Mouse (Mus musculus): ENCODE measurements at regions not wholly inside any gene's neighbourhood (a gene's known extent, or its start where the extent isn't known, plus 50 kb on each side); places are given as distances from the start of the nearest gene placed in this dataset.
A peak's percentile ranks its signal among the peaks of the same experiment; 100 is the strongest.

DNA sequence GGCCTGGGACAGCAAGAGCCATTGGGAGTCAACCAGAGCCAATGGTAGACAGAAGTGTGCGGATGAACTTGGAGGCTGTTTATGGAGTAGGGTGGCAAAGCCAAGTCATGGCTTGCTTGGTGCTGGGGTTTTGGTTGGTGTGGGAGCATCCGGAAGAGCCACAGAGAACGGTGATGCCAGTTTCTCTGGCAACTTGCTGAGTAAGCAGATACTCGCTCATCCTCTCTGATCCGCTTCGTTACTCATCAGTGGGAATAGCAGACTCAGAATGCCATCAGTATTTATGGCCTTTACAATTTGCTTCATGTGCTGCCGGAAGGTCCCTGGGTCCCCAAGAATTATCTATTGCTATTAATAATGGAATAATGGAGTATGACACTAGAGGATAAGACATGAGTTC lies 1202.9 kb upstream of the A1bg start:
- H3K4me1 ChIP-seq (ENCODE audit: control insufficient read depth, insufficient read depth, low read length), result peaks cover 3% of the 10 kb centered on the region
- no peak overlapping the region for H3K4me3 ChIP-seq (ENCODE audit: low read depth, low read length)
- H3K27me3 ChIP-seq (ENCODE audit: control insufficient read depth, insufficient read depth, low read length, poor library complexity, severe bottlenecking), result no peaks in the 10 kb centered on the region
- no peak overlapping the region for H3K27ac ChIP-seq (ENCODE audit: insufficient read depth, low read length)
- H3K9ac ChIP-seq (ENCODE audit: low read depth, poor library complexity, severe bottlenecking), result no peak overlapping the region
- H3K9me3 ChIP-seq (replicated peaks; ENCODE audit: control insufficient read depth, insufficient read depth, low read length, poor library complexity, severe bottlenecking), result no peaks in the 10 kb centered on the region
- no peaks in the 10 kb centered on the region; the same call in 1 of the 2 replicates for H3K36me3 ChIP-seq (ENCODE audit: control insufficient read depth, insufficient read depth, low read length, poor library complexity, severe bottlenecking)
- TF ChIP-seq POLR2A (IDR thresholded peaks at IDR 0.05; ENCODE audit: insufficient read depth, low read length) (no peak), CTCF (IDR thresholded peaks at IDR 0.05; ENCODE audit: low read depth, low read length) (no peak), EP300 (IDR thresholded peaks at IDR 0.05; ENCODE audit: insufficient read depth, low read depth, low read length) (no peak)

DNA sequence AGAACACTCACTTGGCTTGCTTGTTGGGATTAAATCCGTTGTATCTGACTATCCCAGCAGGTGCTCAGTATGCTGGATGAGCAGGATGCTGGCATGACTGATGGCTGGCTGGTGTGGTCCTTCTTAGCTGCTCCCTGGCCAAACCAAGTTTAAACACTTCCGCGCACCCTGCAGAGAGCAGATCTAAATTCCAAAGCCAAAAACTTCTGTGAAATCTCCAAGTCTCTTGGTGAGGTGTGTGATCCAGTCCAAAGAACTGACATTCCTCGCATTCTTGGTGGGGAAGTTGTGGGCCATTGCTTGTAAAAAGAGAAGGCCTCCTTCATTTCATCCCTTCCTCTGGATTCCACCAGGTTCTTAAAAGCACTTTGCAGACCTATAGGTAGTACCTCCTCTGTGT lies 1200.9 kb upstream of the A1bg start:
- peaks cover 4% of the 10 kb centered on the region for H3K4me1 ChIP-seq (ENCODE audit: control insufficient read depth, insufficient read depth, low read length)
- H3K36me3 ChIP-seq (ENCODE audit: control insufficient read depth, insufficient read depth, low read length, poor library complexity, severe bottlenecking), result no peaks in the 10 kb centered on the region; the same call in 1 of the 2 replicates
- TF ChIP-seq EP300 (IDR thresholded peaks at IDR 0.05; ENCODE audit: insufficient read depth, low read depth, low read length) (no peak), POLR2A (IDR thresholded peaks at IDR 0.05; ENCODE audit: insufficient read depth, low read length) (no peak), CTCF (IDR thresholded peaks at IDR 0.05; ENCODE audit: low read depth, low read length) (no peak)
- H3K4me3 ChIP-seq (ENCODE audit: low read depth, low read length), result no peak overlapping the region
- peak overlapping the region; percentile 65 for H3K27ac ChIP-seq (ENCODE audit: insufficient read depth, low read length)
- H3K9ac ChIP-seq (ENCODE audit: low read depth, poor library complexity, severe bottlenecking), result no peak overlapping the region
- no peaks in the 10 kb centered on the region for H3K27me3 ChIP-seq (ENCODE audit: control insufficient read depth, insufficient read depth, low read length, poor library complexity, severe bottlenecking)
- H3K9me3 ChIP-seq (replicated peaks; ENCODE audit: control insufficient read depth, insufficient read depth, low read length, poor library complexity, severe bottlenecking), result no peaks in the 10 kb centered on the region

DNA sequence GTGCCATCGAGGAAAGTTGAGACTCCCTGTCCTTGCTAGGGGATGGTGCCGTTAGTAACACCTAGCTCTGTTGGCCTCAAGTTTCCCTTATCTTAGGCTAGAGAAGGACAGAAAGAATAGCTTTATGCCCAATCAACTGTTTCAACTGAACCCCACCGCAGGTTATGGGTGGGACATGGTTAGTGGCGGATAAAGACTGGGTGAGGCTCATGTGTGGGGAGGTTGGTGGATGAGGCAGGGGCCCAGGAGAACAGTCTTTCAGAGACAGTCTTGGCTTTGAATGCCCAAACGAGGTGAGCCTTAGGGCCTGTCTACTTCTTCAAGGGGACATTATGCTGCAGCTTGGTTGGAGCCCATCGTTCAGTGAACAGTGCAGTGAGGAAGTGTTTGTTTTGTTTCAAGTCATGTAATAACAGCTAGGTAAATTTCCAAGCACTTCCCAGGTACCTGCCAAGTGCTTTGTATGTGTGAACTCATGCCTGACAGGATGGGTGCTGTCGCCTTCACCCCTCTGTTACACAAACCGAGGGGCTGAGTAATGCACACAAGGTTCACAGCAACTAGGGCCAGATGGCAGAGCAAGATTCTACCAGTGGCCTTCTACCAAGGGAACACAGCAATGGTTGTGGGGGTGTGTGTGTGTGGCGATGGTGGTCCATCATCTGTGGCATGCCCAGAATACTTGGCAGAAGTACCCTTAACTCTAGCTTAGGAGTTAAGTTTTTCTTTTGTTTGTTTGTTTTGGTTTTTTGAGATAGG lies 1199.6 kb upstream of the A1bg start:
- Histone ChIP-seq H3K4me3 (ENCODE audit: low read depth, low read length) (no peak overlapping the region), H3K9ac (ENCODE audit: low read depth, poor library complexity, severe bottlenecking) (no peak overlapping the region), H3K27ac (ENCODE audit: insufficient read depth, low read length) (no peak overlapping the region), H3K36me3 (ENCODE audit: control insufficient read depth, insufficient read depth, low read length, poor library complexity, severe bottlenecking) (peaks cover 8% of the 10 kb centered on the region), H3K4me1 (ENCODE audit: control insufficient read depth, insufficient read depth, low read length) (peaks cover 7% of the 10 kb centered on the region), H3K9me3 (replicated peaks; ENCODE audit: control insufficient read depth, insufficient read depth, low read length, poor library complexity, severe bottlenecking) (no peaks in the 10 kb centered on the region), H3K27me3 (ENCODE audit: control insufficient read depth, insufficient read depth, low read length, poor library complexity, severe bottlenecking) (no peaks in the 10 kb centered on the region)
- no peak for TF ChIP-seq EP300 (IDR thresholded peaks at IDR 0.05; ENCODE audit: insufficient read depth, low read depth, low read length)
- no peak for TF ChIP-seq CTCF (IDR thresholded peaks at IDR 0.05; ENCODE audit: low read depth, low read length)
- no peak for TF ChIP-seq POLR2A (IDR thresholded peaks at IDR 0.05; ENCODE audit: insufficient read depth, low read length)

DNA sequence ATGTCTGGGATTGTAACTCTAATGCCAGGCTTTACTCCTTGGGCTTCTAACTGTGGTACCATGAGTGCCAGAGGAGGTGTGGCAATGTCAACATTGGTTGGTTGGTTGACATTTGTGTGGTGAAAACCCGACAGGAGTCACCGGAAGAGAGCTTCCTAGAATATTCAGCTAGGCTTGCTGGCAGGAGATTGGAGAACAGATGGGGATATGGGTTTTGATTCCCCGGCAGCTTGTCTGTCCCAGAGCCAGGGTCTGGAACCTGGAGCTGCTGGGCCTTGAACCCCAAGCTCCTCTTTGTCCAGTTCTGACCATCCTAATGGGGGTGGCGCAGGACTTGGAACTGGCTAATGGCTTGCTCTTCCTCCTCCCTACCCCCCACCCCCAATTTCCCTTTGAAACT lies 1198.9 kb upstream of the A1bg start:
- Histone ChIP-seq H3K9ac (ENCODE audit: low read depth, poor library complexity, severe bottlenecking) (no peak overlapping the region), H3K4me1 (ENCODE audit: control insufficient read depth, insufficient read depth, low read length) (peaks cover 7% of the 10 kb centered on the region), H3K4me3 (ENCODE audit: low read depth, low read length) (no peak overlapping the region), H3K27ac (ENCODE audit: insufficient read depth, low read length) (no peak overlapping the region), H3K36me3 (ENCODE audit: control insufficient read depth, insufficient read depth, low read length, poor library complexity, severe bottlenecking) (peaks cover 8% of the 10 kb centered on the region), H3K9me3 (replicated peaks; ENCODE audit: control insufficient read depth, insufficient read depth, low read length, poor library complexity, severe bottlenecking) (no peaks in the 10 kb centered on the region), H3K27me3 (ENCODE audit: control insufficient read depth, insufficient read depth, low read length, poor library complexity, severe bottlenecking) (no peaks in the 10 kb centered on the region)
- TF ChIP-seq CTCF (IDR thresholded peaks at IDR 0.05; ENCODE audit: low read depth, low read length), result no peak
- TF ChIP-seq POLR2A (IDR thresholded peaks at IDR 0.05; ENCODE audit: insufficient read depth, low read length), result no peak
- TF ChIP-seq EP300 (IDR thresholded peaks at IDR 0.05; ENCODE audit: insufficient read depth, low read depth, low read length), result no peak

DNA sequence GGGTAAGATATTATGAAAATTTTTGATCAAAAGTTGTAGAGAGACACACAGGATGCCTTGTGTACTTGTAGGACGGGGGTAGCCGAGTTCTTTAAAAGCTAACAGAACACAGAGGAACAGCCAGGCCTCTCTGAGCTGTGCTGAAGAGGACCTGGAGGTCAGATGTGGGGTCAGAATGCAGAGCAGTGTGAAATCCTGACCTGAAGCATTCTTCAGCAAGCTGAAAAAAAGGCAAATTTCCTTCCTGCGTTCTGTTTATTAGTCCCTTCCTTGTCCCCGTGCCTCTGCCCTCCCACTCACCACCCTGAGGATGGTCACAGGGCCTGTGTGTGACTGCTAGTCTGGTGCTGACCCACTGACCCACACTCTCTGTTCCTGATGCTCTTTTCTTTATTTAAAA lies 1197.9 kb upstream of the A1bg start:
- no peak overlapping the region for H3K27ac ChIP-seq (ENCODE audit: insufficient read depth, low read length)
- H3K36me3 ChIP-seq (ENCODE audit: control insufficient read depth, insufficient read depth, low read length, poor library complexity, severe bottlenecking), result peaks cover 8% of the 10 kb centered on the region
- peaks cover 7% of the 10 kb centered on the region for H3K4me1 ChIP-seq (ENCODE audit: control insufficient read depth, insufficient read depth, low read length)
- no peak overlapping the region for H3K4me3 ChIP-seq (ENCODE audit: low read depth, low read length)
- no peak overlapping the region for H3K9ac ChIP-seq (ENCODE audit: low read depth, poor library complexity, severe bottlenecking)
- H3K27me3 ChIP-seq (ENCODE audit: control insufficient read depth, insufficient read depth, low read length, poor library complexity, severe bottlenecking), result no peaks in the 10 kb centered on the region
- no peak for TF ChIP-seq POLR2A (IDR thresholded peaks at IDR 0.05; ENCODE audit: insufficient read depth, low read length)
- no peaks in the 10 kb centered on the region for H3K9me3 ChIP-seq (replicated peaks; ENCODE audit: control insufficient read depth, insufficient read depth, low read length, poor library complexity, severe bottlenecking)

DNA sequence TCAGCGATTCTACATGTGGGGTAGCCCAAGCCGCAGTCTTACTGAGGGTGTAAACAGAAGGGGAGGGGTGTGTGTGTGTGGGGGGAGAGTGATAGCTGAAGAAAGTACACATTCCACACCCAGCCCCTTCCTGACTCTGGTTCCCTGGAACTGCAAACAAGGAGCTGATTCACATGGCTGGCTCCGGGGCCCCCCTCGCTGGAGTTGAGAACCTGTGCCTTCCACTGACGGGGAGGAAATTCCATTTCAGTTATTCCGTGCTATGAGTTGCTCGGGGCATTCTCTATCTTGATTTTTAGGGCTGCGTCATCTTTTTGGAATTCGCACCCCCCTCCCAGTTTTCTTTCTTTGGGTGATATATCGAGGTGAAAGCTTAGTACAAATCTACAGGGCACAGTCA lies 1196.2 kb upstream of the A1bg start:
- Histone ChIP-seq H3K27me3 (ENCODE audit: control insufficient read depth, insufficient read depth, low read length, poor library complexity, severe bottlenecking) (no peaks in the 10 kb centered on the region), H3K27ac (ENCODE audit: insufficient read depth, low read length) (no peak overlapping the region), H3K9me3 (replicated peaks; ENCODE audit: control insufficient read depth, insufficient read depth, low read length, poor library complexity, severe bottlenecking) (no peaks in the 10 kb centered on the region), H3K4me1 (ENCODE audit: control insufficient read depth, insufficient read depth, low read length) (peaks cover 7% of the 10 kb centered on the region), H3K36me3 (ENCODE audit: control insufficient read depth, insufficient read depth, low read length, poor library complexity, severe bottlenecking) (peaks cover 8% of the 10 kb centered on the region), H3K4me3 (ENCODE audit: low read depth, low read length) (no peak overlapping the region), H3K9ac (ENCODE audit: low read depth, poor library complexity, severe bottlenecking) (no peak overlapping the region)
- TF ChIP-seq CTCF (IDR thresholded peaks at IDR 0.05; ENCODE audit: low read depth, low read length) (no peak), EP300 (IDR thresholded peaks at IDR 0.05; ENCODE audit: insufficient read depth, low read depth, low read length) (no peak), POLR2A (IDR thresholded peaks at IDR 0.05; ENCODE audit: insufficient read depth, low read length) (no peak)
